Mouse (Mus musculus) forebrain, embryonic 10.5 days (tissue): ENCODE measurements around the gene Cd151. TPM values are rescaled to one million over a fixed set of nuclear protein-coding genes. Genes with fewer than 3 reads are reported as not detected.

ENCODE experiments used
- DNase-seq: peaks from one replicate; pipeline ENCODE4 v3.0.0-alpha.2; 2017; ENCODE audit warnings: low spot score; ENCODE audit errors: extremely low spot score
- H3K27ac ChIP-seq: fragments of 300-500 bp; sonication (generic); 2 replicates; pipeline ENCODE4 v1.5.1; 2016; ENCODE audit warnings: mild to moderate bottlenecking
- H3K27me3 ChIP-seq: fragments of 300-500 bp; sonication (generic); 2 replicates; pipeline ENCODE4 v1.6.1; 2016; ENCODE audit warnings: mild to moderate bottlenecking; ENCODE audit not compliant: poor library complexity, severe bottlenecking
- H3K36me3 ChIP-seq: fragments of 300-500 bp; sonication (generic); replicated peaks from 2 replicates; pipeline ENCODE4 v1.6.1; 2016; ENCODE audit warnings: mild to moderate bottlenecking, moderate library complexity
- H3K4me1 ChIP-seq: fragments of 300-500 bp; sonication (generic); 2 replicates; pipeline ENCODE4 v1.6.1; 2016
- H3K4me3 ChIP-seq: fragments of 300-500 bp; sonication (generic); 2 replicates; pipeline ENCODE4 v1.5.1; 2016; ENCODE audit warnings: mild to moderate bottlenecking, moderate library complexity
- H3K9me3 ChIP-seq: fragments of 300-500 bp; sonication (generic); 2 replicates; pipeline ENCODE4 v1.6.1; 2016; ENCODE audit warnings: mild to moderate bottlenecking, moderate library complexity
- WGBS: fragments of 180-500 bp; shearing (Covaris S2); methylation state at CpG from one replicate; pipeline ENCODE4 v1.1.7; 2016; 5-methylcytosine and 5-hydroxymethylcytosine counted together
- polyA plus RNA-seq: library from polyadenylated mRNA; unstranded; fragments of >200 nt; fragmentation: Nextera tagmentation; extraction: Ambion mirVana; gene quantifications from 2 replicates; pipeline ENCODE4 v1.2.1, GENCODE M21; 2016

Gene Cd151
- polyA plus RNA-seq, 1 experiment from 2014 or later = 15.2 TPM

DNA sequence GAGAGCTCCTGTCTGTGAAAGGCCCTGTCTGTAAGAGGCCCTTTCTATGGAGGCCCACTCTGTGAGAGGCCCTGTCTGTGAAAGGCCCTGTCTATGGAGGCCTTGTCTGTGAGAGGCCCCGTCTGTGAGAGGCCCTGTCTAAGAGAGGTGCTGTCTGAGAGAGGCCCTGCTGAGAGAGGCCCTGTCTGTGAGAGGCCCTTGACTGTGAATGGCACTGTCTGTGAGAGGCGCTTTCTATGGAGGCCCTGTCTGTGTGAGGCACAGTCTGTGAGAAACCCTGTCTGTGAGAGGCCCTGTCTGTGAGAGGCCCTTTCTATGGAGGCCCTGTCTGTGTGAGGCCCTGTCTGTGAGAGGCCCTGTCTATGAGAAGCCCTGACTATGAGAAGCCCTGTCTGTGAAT, 39.1 kb downstream of the Cd151 start:
- no peaks in the 10 kb centered on the region for H3K27me3 ChIP-seq
- H3K9me3 ChIP-seq = peaks cover 2% of the 10 kb centered on the region; the same call in 1 of the 2 replicates
- WGBS = 80% methylated on average over 2 of the region's 2 CpGs
- H3K27ac ChIP-seq = peak overlapping the region; percentile 82
- H3K4me3 ChIP-seq = peak overlapping the region; percentile 8; the same call in 1 of the 2 replicates
- H3K4me1 ChIP-seq = peaks cover 31% of the 10 kb centered on the region
- H3K36me3 ChIP-seq = peaks cover 39% of the 10 kb centered on the region
- DNase-seq = no peak

DNA sequence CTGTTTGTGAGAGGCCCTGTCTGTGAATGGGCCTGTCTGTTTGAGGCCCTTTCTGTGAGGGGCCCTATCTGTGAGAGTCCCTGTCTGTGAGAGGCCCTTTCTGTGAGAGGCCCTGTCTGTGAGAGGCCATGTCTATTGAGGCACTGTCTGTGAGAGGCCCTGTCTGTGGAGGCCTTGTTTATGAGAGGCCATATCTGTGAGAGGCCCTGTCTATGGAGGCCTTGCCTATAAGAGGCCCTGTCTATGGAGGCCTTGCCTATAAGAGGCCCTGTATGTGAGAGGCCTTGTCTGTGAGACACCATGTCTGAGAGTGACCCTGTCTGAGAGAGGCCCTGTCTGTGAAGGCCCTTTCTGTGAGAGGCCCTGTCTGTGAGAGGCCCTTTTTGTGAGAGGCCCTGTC, 41.0 kb downstream of the Cd151 start:
- H3K27ac ChIP-seq = peak overlapping the region; percentile 82
- H3K4me3 ChIP-seq = 0 out of 2 replicates have a peak overlapping the region, but pooled peaks have one; percentile 5
- peaks cover 42% of the 10 kb centered on the region for H3K36me3 ChIP-seq
- H3K27me3 ChIP-seq = no peaks in the 10 kb centered on the region
- DNase-seq = no peak
- H3K9me3 ChIP-seq = peaks cover 2% of the 10 kb centered on the region; the same call in 1 of the 2 replicates
- H3K4me1 ChIP-seq = peaks cover 31% of the 10 kb centered on the region

DNA sequence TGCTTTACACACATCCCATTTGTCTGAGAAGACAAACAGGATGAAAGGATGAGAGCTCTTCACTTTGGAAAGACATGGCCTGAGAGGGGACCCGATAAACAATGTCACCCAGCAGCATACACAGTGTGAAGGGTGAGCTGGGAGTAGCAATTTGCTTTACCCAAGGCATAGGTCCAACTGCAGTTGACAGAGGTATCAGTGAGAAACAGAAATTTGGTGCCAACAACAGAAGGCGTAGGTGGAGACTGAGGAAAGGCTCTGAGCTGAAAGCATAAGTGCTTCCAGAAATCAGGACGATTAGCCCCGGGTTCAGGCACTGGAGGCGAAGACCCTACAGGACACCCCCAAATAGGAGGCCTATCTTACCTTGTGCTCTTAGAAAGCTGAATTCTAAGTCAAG, 43.0 kb downstream of the Cd151 start:
- peaks cover 49% of the 10 kb centered on the region for H3K36me3 ChIP-seq
- no peaks in the 10 kb centered on the region for H3K27me3 ChIP-seq
- WGBS = 93% methylated on average over 5 of the region's 5 CpGs
- peaks cover 31% of the 10 kb centered on the region for H3K4me1 ChIP-seq
- peak overlapping the region; percentile 26; the same call in 1 of the 2 replicates for H3K27ac ChIP-seq
- peaks cover 2% of the 10 kb centered on the region; the same call in 1 of the 2 replicates for H3K9me3 ChIP-seq
- no peak for DNase-seq
- no peak overlapping the region for H3K4me3 ChIP-seq

DNA sequence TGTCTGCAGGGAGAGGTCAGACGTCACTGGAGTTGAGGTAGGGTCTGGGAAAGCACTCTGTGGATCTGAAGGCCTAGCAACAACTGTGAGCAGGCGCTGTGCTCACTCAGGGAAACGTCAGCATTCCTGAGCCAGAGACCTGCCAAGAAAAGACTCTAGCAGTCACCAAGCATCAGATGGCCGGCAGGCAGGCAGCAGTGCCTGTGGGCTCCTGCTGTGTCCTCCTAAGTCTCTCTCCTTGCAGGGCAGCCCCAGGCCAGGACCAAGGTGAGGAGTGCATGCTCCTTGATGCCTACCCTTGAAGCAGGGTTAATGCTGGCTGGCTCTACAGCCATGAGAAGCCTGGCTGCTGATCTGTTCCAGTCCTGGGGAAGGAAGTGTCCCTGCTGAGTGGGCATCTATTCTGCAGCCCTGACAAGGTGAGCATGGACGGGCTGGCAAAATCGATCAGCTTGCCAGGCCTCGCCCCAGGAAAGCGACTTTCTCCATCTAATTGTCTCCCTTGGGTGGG, 43.5 kb downstream of the Cd151 start:
- H3K36me3 ChIP-seq = peaks cover 50% of the 10 kb centered on the region
- no peaks in the 10 kb centered on the region for H3K27me3 ChIP-seq
- peaks cover 28% of the 10 kb centered on the region for H3K4me1 ChIP-seq
- H3K9me3 ChIP-seq = peaks cover 2% of the 10 kb centered on the region; the same call in 1 of the 2 replicates
- H3K27ac ChIP-seq = peak overlapping the region; percentile 26; the same call in 1 of the 2 replicates
- no peak for DNase-seq
- no peak overlapping the region for H3K4me3 ChIP-seq
- WGBS = 70% methylated on average over 8 of the region's 8 CpGs

DNA sequence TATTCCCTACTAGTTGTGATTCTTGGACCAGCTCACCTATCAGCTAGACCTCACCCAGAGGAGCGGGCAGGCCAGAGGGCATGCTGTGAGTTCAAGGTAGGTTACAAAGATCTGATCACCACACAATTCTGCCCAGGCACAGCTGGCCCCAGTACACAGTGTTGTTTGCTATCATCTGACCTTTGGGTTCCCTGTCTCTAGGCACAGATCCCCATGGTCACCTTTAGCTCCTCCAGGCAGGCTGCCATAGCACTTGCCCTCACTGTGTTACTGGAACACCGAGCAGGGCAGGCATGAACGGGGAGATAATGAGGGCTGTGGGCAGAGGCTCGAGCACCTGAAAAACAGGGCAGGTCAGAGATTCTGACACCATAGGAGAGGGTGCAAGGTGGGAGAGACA, 50.4 kb downstream of the Cd151 start:
- H3K4me3 ChIP-seq = no peak overlapping the region
- WGBS = 84% methylated on average over 4 of the region's 4 CpGs

DNA sequence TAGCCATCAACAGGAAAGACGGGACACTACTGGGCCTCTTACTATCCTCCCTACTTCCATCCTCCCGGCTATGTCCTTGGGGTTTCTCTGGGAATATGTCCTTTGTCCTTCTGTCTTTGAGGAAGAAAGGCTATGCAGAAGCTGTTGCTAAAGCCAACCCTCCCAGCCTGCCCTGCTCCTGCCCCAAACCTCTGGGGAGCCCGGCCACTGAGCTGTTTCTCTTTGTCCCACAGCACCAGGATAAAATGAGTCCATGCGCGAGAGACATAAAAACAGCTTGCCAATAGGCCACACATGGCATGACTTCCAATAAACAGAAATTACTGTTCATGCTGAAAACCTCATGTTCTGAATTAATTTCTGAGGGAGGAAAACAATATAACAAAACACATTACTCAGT, 51.1 kb downstream of the Cd151 start:
- no peak overlapping the region for H3K4me3 ChIP-seq
- H3K27ac ChIP-seq = no peak overlapping the region
- H3K27me3 ChIP-seq = no peaks in the 10 kb centered on the region
- H3K4me1 ChIP-seq = no peaks in the 10 kb centered on the region
- no peak for DNase-seq
- peaks cover 17% of the 10 kb centered on the region for H3K36me3 ChIP-seq
- H3K9me3 ChIP-seq = no peaks in the 10 kb centered on the region
- WGBS = 90% methylated on average over 5 of the region's 5 CpGs

More for the DNA sequence above, 50.4 kb downstream of the Cd151 start:
- Histone ChIP-seq H3K27ac (no peak overlapping the region), H3K36me3 (peaks cover 17% of the 10 kb centered on the region), H3K27me3 (no peaks in the 10 kb centered on the region), H3K4me1 (no peaks in the 10 kb centered on the region), H3K9me3 (no peaks in the 10 kb centered on the region)
- DNase-seq = no peak

DNA sequence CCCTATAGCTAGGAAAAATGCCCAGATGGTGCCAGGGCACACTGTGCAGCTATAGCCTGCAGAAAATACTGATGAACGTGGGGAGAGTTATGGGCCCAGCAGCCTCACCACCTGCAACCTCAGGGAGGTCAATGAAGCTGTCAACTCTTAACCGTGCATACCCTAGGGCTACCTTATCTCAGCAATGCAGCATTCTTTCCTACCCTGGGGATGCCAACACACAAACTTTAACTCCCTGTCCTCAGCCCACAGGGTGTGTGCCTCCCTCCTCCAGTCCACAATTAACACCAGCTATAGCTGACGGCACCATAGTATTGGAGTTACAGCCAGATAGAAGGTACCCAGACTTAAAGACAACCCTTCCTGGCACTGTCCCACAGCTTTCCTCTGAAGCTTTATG, 51.7 kb downstream of the Cd151 start:
- Histone ChIP-seq H3K4me3 (no peak overlapping the region), H3K27ac (no peak overlapping the region), H3K4me1 (no peaks in the 10 kb centered on the region), H3K27me3 (no peaks in the 10 kb centered on the region), H3K9me3 (no peaks in the 10 kb centered on the region), H3K36me3 (peaks cover 10% of the 10 kb centered on the region)
- 86% methylated on average over 3 of the region's 3 CpGs for WGBS
- no peak for DNase-seq

DNA sequence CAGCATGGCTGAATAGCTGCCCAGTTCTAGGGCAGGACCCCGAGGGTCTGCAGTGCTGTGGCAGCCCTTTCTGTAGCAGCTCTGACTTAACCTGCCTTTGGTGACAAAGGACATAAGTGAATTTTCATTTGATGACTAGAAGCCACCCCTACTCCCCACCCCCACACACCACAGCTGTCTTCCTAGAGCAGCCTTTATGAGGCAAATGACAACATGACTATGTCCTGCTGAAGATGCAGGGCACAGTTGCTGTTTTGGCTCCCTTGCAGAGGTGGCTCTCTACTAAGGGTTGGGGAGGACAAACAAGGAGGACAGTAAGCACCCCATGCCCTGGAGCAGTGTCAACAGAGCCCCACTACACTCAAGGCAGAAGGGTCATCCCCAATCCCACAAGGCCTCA, 52.6 kb downstream of the Cd151 start:
- H3K36me3 ChIP-seq = peaks cover 8% of the 10 kb centered on the region; the same call in 1 of the 2 replicates
- no peak overlapping the region for H3K27ac ChIP-seq
- H3K27me3 ChIP-seq = no peaks in the 10 kb centered on the region
- H3K4me3 ChIP-seq = no peak overlapping the region
- WGBS = 80% methylated on average over 1 of the region's 1 CpGs
- no peaks in the 10 kb centered on the region for H3K9me3 ChIP-seq
- H3K4me1 ChIP-seq = no peaks in the 10 kb centered on the region
- no peak for DNase-seq

Other genes with a start within 250 kb of the Cd151 start
- 121 and 124 TPM in 2 replicates for gene Phrf1, start 238.6 kb upstream of the Cd151 start, polyA plus RNA-seq
- gene Irf7, start 200.9 kb upstream of the Cd151 start, polyA plus RNA-seq = 0.15 and 0.23 TPM in 2 replicates
- not detected in 2 replicates for gene Cdhr5, start 190.6 kb upstream of the Cd151 start, polyA plus RNA-seq
- 0.87 and 1.7 TPM in 2 replicates for gene Sct, start 188.3 kb upstream of the Cd151 start, polyA plus RNA-seq
- gene Drd4, start 175.4 kb upstream of the Cd151 start, polyA plus RNA-seq = 0.17 and 0.46 TPM in 2 replicates
- 59.2 and 59.3 TPM in 2 replicates for gene Deaf1, start 139.7 kb upstream of the Cd151 start, polyA plus RNA-seq
- gene Tmem80, start 139.7 kb upstream of the Cd151 start, polyA plus RNA-seq = 48.2 and 51.0 TPM in 2 replicates
- gene Eps8l2, start 128.5 kb upstream of the Cd151 start, polyA plus RNA-seq = 4.2 and 4.5 TPM in 2 replicates
- 335 and 368 TPM in 2 replicates for gene Taldo1, start 75.2 kb upstream of the Cd151 start, polyA plus RNA-seq
- gene Gatd1, start 53.3 kb upstream of the Cd151 start, polyA plus RNA-seq = 43.2 and 44.7 TPM in 2 replicates
- gene Cend1, start 37.9 kb upstream of the Cd151 start, polyA plus RNA-seq = 7.7 and 8.7 TPM in 2 replicates
- 46.8 and 49.6 TPM in 2 replicates for gene Slc25a22, start 29.5 kb upstream of the Cd151 start, polyA plus RNA-seq
- 24.9 and 26.4 TPM in 2 replicates for gene Pidd1, start 23.4 kb upstream of the Cd151 start, polyA plus RNA-seq
- gene Rplp2, start 20.0 kb upstream of the Cd151 start, polyA plus RNA-seq = 1,198 and 1,216 TPM in 2 replicates
- 15.9 and 18.2 TPM in 2 replicates for gene Pnpla2, start 12.2 kb upstream of the Cd151 start, polyA plus RNA-seq
- gene Cracr2b, start 6.3 kb upstream of the Cd151 start, polyA plus RNA-seq = 6.2 and 7.3 TPM in 2 replicates
- 87.0 and 95.7 TPM in 2 replicates for gene Polr2l, start 7.7 kb downstream of the Cd151 start, polyA plus RNA-seq
- gene Tspan4, start 7.8 kb downstream of the Cd151 start, polyA plus RNA-seq = 31.4 and 37.9 TPM in 2 replicates
- 24.8 and 25.4 TPM in 2 replicates for gene Chid1, start 72.5 kb downstream of the Cd151 start, polyA plus RNA-seq
- gene Ap2a2, start 94.8 kb downstream of the Cd151 start, polyA plus RNA-seq = 104 and 105 TPM in 2 replicates
- 0.11 and 0.16 TPM in 2 replicates for gene Muc6, start 187.9 kb downstream of the Cd151 start, polyA plus RNA-seq
- gene Muc2, start 222.9 kb downstream of the Cd151 start, polyA plus RNA-seq = 0.17 TPM in 1 of 2 replicates, not detected in the other